Mouse (Mus musculus): ENCODE measurements at regions not wholly inside any gene's neighbourhood (a gene's known extent, or its start where the extent isn't known, plus 50 kb on each side); places are given as distances from the start of the nearest gene placed in this dataset.

GRCm38 (mm10) chr7:73616971-73617906 is 75.6 kb upstream of the Chd2 start:
- no peak for TF ChIP-seq CTCF (IDR thresholded peaks at IDR 0.05; ENCODE audit: low read depth)
- TF ChIP-seq EP300 (IDR thresholded peaks at IDR 0.05; ENCODE audit: low read depth), result no peak

Data from heart, postnatal 0 days (tissue).